Mouse (Mus musculus): ENCODE results near the gene Slc39a11.

Slc39a11 gene

GRCm38 (mm10) chr11:113649353-113650210 is at the start of gene Slc39a11:
Gene Slc39a11, minus strand, starts transcription at chr11:113650079.
- peak; percentile 62 to 79 for DNase-seq

- no peak for DNase-seq
Measured at GRCm38 (mm10) chr11:113699643-113700042, 49.8 kb upstream of the Slc39a11 start.

- DNase-seq = no peak
Measured at GRCm38 (mm10) chr11:113698013-113698545, 48.2 kb upstream of the Slc39a11 start.

GRCm38 (mm10) chr11:113697571-113697970 is 47.7 kb upstream of the Slc39a11 start:
- no peak for DNase-seq

GRCm38 (mm10) chr11:113691851-113692250 is 42.0 kb upstream of the Slc39a11 start:
- DNase-seq = no peak

GRCm38 (mm10) chr11:113691318-113691717 is 41.4 kb upstream of the Slc39a11 start:
- no peak for DNase-seq

GRCm38 (mm10) chr11:113690506-113690905 is 40.6 kb upstream of the Slc39a11 start:
- no peak for DNase-seq

GRCm38 (mm10) chr11:113687031-113687430 is 37.2 kb upstream of the Slc39a11 start:
- no peak for DNase-seq

- no peak for DNase-seq
Measured at GRCm38 (mm10) chr11:113684707-113685426, 35.0 kb upstream of the Slc39a11 start.

- peak; percentile 94 to 97 for DNase-seq
Measured at GRCm38 (mm10) chr11:113683957-113684706, 34.3 kb upstream of the Slc39a11 start, which contains the start of the genes Fam104a and D11Wsu47e. Gene Fam104a, minus strand, starts transcription at chr11:113684155. Gene D11Wsu47e, plus strand, starts transcription at chr11:113684412.

GRCm38 (mm10) chr11:113683627-113683956 is 33.7 kb upstream of the Slc39a11 start:
- DNase-seq = no peak

- peak; percentile 39 to 40 for DNase-seq
Measured at GRCm38 (mm10) chr11:113682897-113683626, 33.2 kb upstream of the Slc39a11 start.

- no peak for DNase-seq
Measured at GRCm38 (mm10) chr11:113681979-113682378, 32.1 kb upstream of the Slc39a11 start.

- no peak for DNase-seq
Measured at GRCm38 (mm10) chr11:113680954-113681353, 31.1 kb upstream of the Slc39a11 start.

- DNase-seq = no peak
Measured at GRCm38 (mm10) chr11:113678373-113678772, 28.5 kb upstream of the Slc39a11 start.

- no peak for DNase-seq
Measured at GRCm38 (mm10) chr11:113677378-113677777, 27.5 kb upstream of the Slc39a11 start.

GRCm38 (mm10) chr11:113676847-113677246 is 27.0 kb upstream of the Slc39a11 start:
- no peak for DNase-seq

- no peak for DNase-seq
Measured at GRCm38 (mm10) chr11:113674595-113674994, 24.7 kb upstream of the Slc39a11 start.

GRCm38 (mm10) chr11:113673614-113674013 is 23.7 kb upstream of the Slc39a11 start:
- no peak for DNase-seq

- DNase-seq = no peak
Measured at GRCm38 (mm10) chr11:113669711-113670110, 19.8 kb upstream of the Slc39a11 start.

GRCm38 (mm10) chr11:113668857-113669256 is 19.0 kb upstream of the Slc39a11 start:
- no peak for DNase-seq

- no peak for DNase-seq
Measured at GRCm38 (mm10) chr11:113667704-113668103, 17.8 kb upstream of the Slc39a11 start.
